Mouse (Mus musculus): Measurements from ENCODE around the gene Alg13. TPM values are rescaled to one million over a fixed set of nuclear protein-coding genes. Genes with fewer than 3 reads are reported as not detected.

The Alg13 gene
- total RNA-seq (2023; ENCODE audit: inconsistent age), result 13.3 to 15.1 TPM (median 14.1 TPM) in 4 replicates

DNA sequence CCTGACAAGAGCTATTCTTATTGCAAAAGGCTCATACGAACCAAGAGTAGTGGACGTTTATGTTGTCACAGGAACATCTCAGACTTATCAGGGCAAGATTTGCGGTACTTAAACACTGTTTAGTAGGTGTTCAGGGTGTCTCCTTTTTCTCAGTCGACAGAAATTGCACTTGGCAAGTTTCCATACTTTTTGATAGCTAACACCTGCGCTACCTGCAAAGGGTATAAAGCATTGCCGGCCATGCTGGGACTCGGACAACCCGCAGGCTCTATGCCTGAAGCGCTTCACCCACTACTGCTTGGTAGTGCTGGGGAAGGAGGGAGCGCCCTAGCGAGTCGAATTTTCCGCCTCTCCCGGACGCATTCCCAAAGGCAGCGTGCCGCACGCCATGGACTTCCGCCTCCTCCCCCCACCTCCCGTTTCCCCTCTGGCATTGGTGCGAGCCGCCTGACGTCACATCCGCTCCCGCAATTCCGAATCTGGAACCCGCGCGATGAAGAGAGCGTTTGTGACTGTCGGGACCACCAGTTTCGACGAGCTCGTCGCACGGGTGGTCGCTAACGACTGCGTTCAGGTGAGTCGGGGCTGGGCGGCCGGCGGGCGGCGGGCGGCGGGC, at the start of gene Alg13:
Alg13 (plus strand) TSS at position 257 of the 616 bp plus-strand sequence.

Other genes starting within 250 kb of the Alg13 start
- 0.22 TPM in 1 of 4 replicates, not detected in the others for gene A730046J19Rik, start 164.1 kb upstream of the Alg13 start, total RNA-seq (2023; ENCODE audit: inconsistent age)
- not detected in 4 replicates for gene Trpc5os, start 138.8 kb downstream of the Alg13 start, total RNA-seq (2023; ENCODE audit: inconsistent age)